Mouse (Mus musculus): ENCODE results near the gene Kdf1. TPM values are rescaled to one million over a fixed set of nuclear protein-coding genes. Genes with fewer than 3 reads are reported as not detected.

Gene Kdf1
- total RNA-seq (2012; rRNA removed) (not detected in 2 replicates), total RNA-seq (2014; rRNA removed) (not detected in 2 replicates), polyA plus RNA-seq (2012; ENCODE audit: insufficient read length, low read depth) (not detected in 2 replicates)

DNA sequence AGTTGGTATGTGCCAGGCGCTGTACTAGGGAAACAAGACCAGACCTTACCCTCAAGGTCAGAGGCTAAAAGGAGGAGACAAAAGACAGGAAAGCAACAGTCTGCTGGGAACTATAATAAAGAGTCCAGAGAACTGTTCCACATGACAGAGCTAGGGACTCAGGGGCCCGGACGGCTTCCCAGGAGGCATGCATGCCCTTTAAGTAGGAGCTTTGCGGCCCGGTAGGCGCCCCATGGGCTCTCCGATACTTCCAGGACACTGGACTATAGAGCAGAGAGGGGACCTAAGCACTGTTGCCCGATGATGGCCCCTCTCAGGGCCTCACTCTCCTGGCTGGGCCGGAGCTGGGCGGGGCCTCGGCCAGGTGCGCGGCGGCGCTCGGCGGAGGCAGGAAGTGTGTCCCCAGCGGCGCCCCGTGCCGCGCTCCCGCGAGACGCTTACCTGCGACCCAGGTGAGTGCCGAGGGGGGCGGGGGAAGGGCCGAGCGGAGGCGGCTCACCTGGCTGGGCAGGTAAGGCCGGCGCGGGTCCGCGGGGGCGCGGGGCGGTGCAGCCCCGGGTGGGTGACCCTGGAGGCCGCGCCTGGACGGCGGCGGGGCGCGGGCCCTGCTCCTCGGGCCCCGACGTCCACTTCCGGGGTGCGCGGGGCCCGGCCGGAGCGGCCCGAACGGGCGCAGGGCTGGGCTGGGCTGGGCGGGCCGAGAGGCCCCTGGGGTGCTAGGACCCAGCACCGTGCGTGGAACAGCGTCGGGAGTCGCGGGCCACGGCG is at the start of gene Kdf1:
Gene Kdf1 (plus strand): TSS at position 363 of the 768 bp plus-strand sequence.
- no peak for DNase-seq (ENCODE audit: extremely low read depth)
- in situ Hi-C loops (cut with MboI; ENCODE audit: low pct_ligation_motif_present, low pct_unique_long_range_greater_than_20kb, low sequenced_read_pairs) = no loop called here
- Histone ChIP-seq H3K9me3 (replicated peaks; ENCODE audit: low read length) (no peaks in the 10 kb centered on the region), H3K4me2 (ENCODE audit: insufficient read depth, low read depth, poor library complexity, severe bottlenecking) (no peak within 1 kb of the TSS), H3K9ac (ENCODE audit: insufficient read depth, low read depth) (no peak within 1 kb of the TSS), H3K4me3 (replicated peaks in 1 of 3; ENCODE audit: low read depth in 2 of 3, low read length in 2 of 3, poor library complexity in 1 of 3) (no peak within 1 kb of the TSS), H3K36me3 (replicated peaks in 1 of 2; ENCODE audit: control insufficient read depth in 1 of 2, insufficient read depth in 1 of 2, low read length in 1 of 2) (no peaks in the 10 kb centered on the region), H3K27me3 (replicated peaks) (peaks cover 14% of the 10 kb centered on the region), H3K27ac (ENCODE audit: insufficient read depth, low read depth) (no peak within 1 kb of the TSS), H3K79me2 (replicated peaks; ENCODE audit: control insufficient read depth, extremely low read depth, insufficient read depth, poor library complexity, severe bottlenecking) (no peaks in the 10 kb centered on the region), H3K4me1 (ENCODE audit: control insufficient read depth in 1 of 2, insufficient read depth in 2 of 2) (no peaks in the 10 kb centered on the region)
- dilution Hi-C loops (cut with MboI; ENCODE audit: extremely low pct_ligation_motif_present, extremely low pct_unique_long_range_greater_than_20kb, low sequenced_read_pairs) = no loop called here
- TF ChIP-seq E2F4 (IDR thresholded peaks at IDR 0.05; ENCODE audit: insufficient replicate concordance, low read depth, low read length) (no peak), POLR2AphosphoS2 (IDR thresholded peaks at IDR 0.05; ENCODE audit: low read depth, low read length) (no peak), ZC3H11A (IDR thresholded peaks at IDR 0.05; ENCODE audit: low read depth, low read length) (no peak), MYC (IDR thresholded peaks at IDR 0.05; ENCODE audit: low read depth, low read length) (no peak), MAFK (IDR thresholded peaks at IDR 0.05; ENCODE audit: insufficient replicate concordance, low read length) (no peak), JUN (IDR thresholded peaks at IDR 0.05; ENCODE audit: insufficient read depth, low read depth, low read length) (no peak), ZKSCAN1 (IDR thresholded peaks at IDR 0.05; ENCODE audit: borderline replicate concordance, low read depth, low read length) (no peak), TBP (conservative IDR thresholded peaks at IDR 0.05; ENCODE audit: low read depth, low read length) (no peak), POLR2A (IDR thresholded peaks at IDR 0.05; ENCODE audit: low read depth, low read length) (no peak), KAT2A (IDR thresholded peaks at IDR 0.05; ENCODE audit: insufficient replicate concordance, low read length) (no peak), ELF1 (IDR thresholded peaks at IDR 0.05; ENCODE audit: low read depth, low read length) (no peak), ZMIZ1 (IDR thresholded peaks at IDR 0.05; ENCODE audit: low read depth, low read length) (no peak), RCOR1 (conservative IDR thresholded peaks at IDR 0.05; ENCODE audit: low read depth, low read length) (no peak), NRF1 (IDR thresholded peaks at IDR 0.05; ENCODE audit: low read depth, low read length) (no peak), NELFE (IDR thresholded peaks at IDR 0.05; ENCODE audit: low read depth, low read length) (no peak), HCFC1 (IDR thresholded peaks at IDR 0.05; ENCODE audit: low read depth, low read length) (no peak), GABPA (IDR thresholded peaks at IDR 0.05; ENCODE audit: insufficient replicate concordance, low read depth, low read length) (no peak), ETS1 (conservative IDR thresholded peaks at IDR 0.05; ENCODE audit: low read depth, low read length) (no peak)

DNA sequence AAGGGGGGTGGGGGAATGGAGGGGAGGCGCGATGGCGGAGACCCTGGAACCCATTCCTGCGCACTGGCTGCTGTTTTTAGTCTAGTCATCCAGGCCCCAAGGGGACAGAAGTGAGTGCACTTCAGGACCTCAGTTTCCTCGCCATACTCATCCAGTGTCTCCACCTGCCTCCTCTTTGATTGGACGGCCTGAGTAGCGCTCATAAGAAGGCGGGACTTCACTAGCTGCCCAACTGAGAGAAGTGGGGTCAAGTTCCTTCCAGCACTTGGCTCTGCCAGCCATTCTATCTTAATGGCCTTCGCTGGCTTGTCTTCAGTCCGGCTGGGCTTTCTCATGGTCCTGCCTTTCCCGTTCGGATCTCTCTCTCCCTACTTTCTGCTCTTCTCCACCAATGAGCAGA is 49.6 kb upstream of the Kdf1 start:
- in situ Hi-C loops (cut with MboI; ENCODE audit: low pct_ligation_motif_present, low pct_unique_long_range_greater_than_20kb, low sequenced_read_pairs) = no loop called here
- no peak overlapping the region for H3K9ac ChIP-seq (ENCODE audit: insufficient read depth, low read depth)
- dilution Hi-C loops (cut with MboI; ENCODE audit: extremely low pct_ligation_motif_present, extremely low pct_unique_long_range_greater_than_20kb, low sequenced_read_pairs) = no loop called here
- peaks cover 34% of the 10 kb centered on the region for H3K27me3 ChIP-seq (replicated peaks)
- no peak overlapping the region for H3K27ac ChIP-seq (ENCODE audit: insufficient read depth, low read depth)
- no peak for DNase-seq (ENCODE audit: extremely low read depth)
- peaks cover 0 to 7% of the 10 kb centered on the region in 2 experiments; a peak in 2 of 4 replicates for H3K4me1 ChIP-seq (ENCODE audit: control insufficient read depth in 1 of 2, insufficient read depth in 2 of 2)
- H3K4me3 ChIP-seq (replicated peaks in 1 of 3; ENCODE audit: low read depth in 2 of 3, low read length in 2 of 3, poor library complexity in 1 of 3) = no peak overlapping the region
- H3K79me2 ChIP-seq (replicated peaks; ENCODE audit: control insufficient read depth, extremely low read depth, insufficient read depth, poor library complexity, severe bottlenecking) = no peaks in the 10 kb centered on the region
- TF ChIP-seq USF2 (conservative IDR thresholded peaks at IDR 0.05; ENCODE audit: low read depth, low read length) (no peak), BHLHE40 (IDR thresholded peaks at IDR 0.05; ENCODE audit: low read depth, low read length) (no peak), ETS1 (conservative IDR thresholded peaks at IDR 0.05; ENCODE audit: low read depth, low read length) (no peak), MEF2A (IDR thresholded peaks at IDR 0.05; ENCODE audit: borderline replicate concordance, low read depth, low read length) (no peak), UBTF (IDR thresholded peaks at IDR 0.05; ENCODE audit: low read depth, low read length) (no peak), ZKSCAN1 (IDR thresholded peaks at IDR 0.05; ENCODE audit: borderline replicate concordance, low read depth, low read length) (no peak), TCF12 (IDR thresholded peaks at IDR 0.05; ENCODE audit: low read depth, low read length) (no peak), NELFE (IDR thresholded peaks at IDR 0.05; ENCODE audit: low read depth, low read length) (no peak)
- H3K36me3 ChIP-seq (replicated peaks in 1 of 2; ENCODE audit: control insufficient read depth in 1 of 2, insufficient read depth in 1 of 2, low read length in 1 of 2) = no peaks in the 10 kb centered on the region
- H3K4me2 ChIP-seq (ENCODE audit: insufficient read depth, low read depth, poor library complexity, severe bottlenecking) = no peak overlapping the region
- peaks cover 5% of the 10 kb centered on the region for H3K9me3 ChIP-seq (replicated peaks; ENCODE audit: low read length)

Data from CH12.LX (cell line).